Mouse (Mus musculus) limb, embryonic 13.5 days (tissue): ENCODE results near the gene Nrip3. TPM values are rescaled to one million over a fixed set of nuclear protein-coding genes. Genes with fewer than 3 reads are reported as not detected.

Experiments used
- ATAC-seq: fragments of 200-750 bp; cut with Nextera tagmentation; 2 replicates; pipeline ENCODE4 v1.8.0; 2017; ENCODE audit warnings: low read depth, moderate number of reproducible peaks, moderate TSS enrichment; ENCODE audit not compliant: low FRiP score
- H3K27ac ChIP-seq: fragments of 300-500 bp; sonication (generic); 2 replicates; pipeline ENCODE4 v1.5.1; 2015; ENCODE audit warnings: inconsistent platforms, mild to moderate bottlenecking, moderate library complexity
- H3K27me3 ChIP-seq: fragments of 300-500 bp; sonication (generic); 2 replicates; pipeline ENCODE4 v1.6.1; 2015; ENCODE audit warnings: mild to moderate bottlenecking, inconsistent platforms
- H3K36me3 ChIP-seq: fragments of 300-500 bp; sonication (generic); 2 replicates; pipeline ENCODE4 v1.6.1; 2015; ENCODE audit warnings: inconsistent platforms, mild to moderate bottlenecking, moderate library complexity
- H3K4me1 ChIP-seq: fragments of 300-500 bp; sonication (generic); 2 replicates; pipeline ENCODE4 v1.6.1; 2015; ENCODE audit warnings: inconsistent platforms
- H3K4me2 ChIP-seq: fragments of 300-500 bp; sonication (generic); replicated peaks from 2 replicates; pipeline ENCODE4 v1.6.1; 2015; ENCODE audit warnings: inconsistent platforms, mild to moderate bottlenecking, moderate library complexity
- H3K4me3 ChIP-seq: fragments of 300-500 bp; sonication (generic); 2 replicates; pipeline ENCODE4 v1.5.1; 2015; ENCODE audit warnings: moderate library complexity, mild to moderate bottlenecking, inconsistent platforms
- H3K9ac ChIP-seq: fragments of 300-500 bp; sonication (generic); 2 replicates; pipeline ENCODE4 v1.6.1; 2015; ENCODE audit warnings: mild to moderate bottlenecking, inconsistent platforms
- H3K9me3 ChIP-seq: fragments of 300-500 bp; sonication (generic); 2 replicates; pipeline ENCODE4 v1.6.1; 2016; ENCODE audit warnings: inconsistent platforms
- WGBS: fragments of 180-500 bp; shearing (Covaris S2); methylation state at CpG from one replicate; pipeline ENCODE4 v1.1.7; 2015; 5-methylcytosine and 5-hydroxymethylcytosine counted together
- polyA plus RNA-seq: library from polyadenylated mRNA; unstranded; fragments of >200 nt; fragmentation: Nextera tagmentation; extraction: Ambion mirVana; gene quantifications from 2 replicates; pipeline ENCODE4 v1.2.1, GENCODE M21; 2015

Nrip3 gene
- polyA plus RNA-seq, 1 experiment from 2014 or later = 0.73 TPM

GRCm38 (mm10) chr7:109764009-109764408 lies 17.8 kb downstream of the Nrip3 start:
- H3K27me3 ChIP-seq = no peaks in the 10 kb centered on the region
- no peak overlapping the region for H3K4me2 ChIP-seq
- H3K36me3 ChIP-seq = no peaks in the 10 kb centered on the region
- ATAC-seq = no peak
- H3K4me1 ChIP-seq = no peaks in the 10 kb centered on the region
- no peak overlapping the region for H3K9ac ChIP-seq
- H3K4me3 ChIP-seq = no peak overlapping the region
- WGBS = 66% methylated on average over 2 of the region's 2 CpGs
- no peak overlapping the region for H3K27ac ChIP-seq
- no peaks in the 10 kb centered on the region for H3K9me3 ChIP-seq

- Histone ChIP-seq H3K36me3 (no peaks in the 10 kb centered on the region), H3K27ac (no peak overlapping the region), H3K4me2 (no peak overlapping the region), H3K27me3 (no peaks in the 10 kb centered on the region), H3K4me1 (peaks cover 13% of the 10 kb centered on the region), H3K9ac (no peak overlapping the region), H3K4me3 (no peak overlapping the region), H3K9me3 (no peaks in the 10 kb centered on the region)
- 91% methylated on average over 3 of the region's 3 CpGs for WGBS
- no peak for ATAC-seq
These were observed 25.5 kb downstream of the Nrip3 start for GRCm38 (mm10) chr7:109756291-109756690.

- Histone ChIP-seq H3K27me3 (no peaks in the 10 kb centered on the region), H3K4me3 (no peak overlapping the region), H3K27ac (no peak overlapping the region), H3K9me3 (no peaks in the 10 kb centered on the region), H3K4me2 (no peak overlapping the region), H3K4me1 (peaks cover 16% of the 10 kb centered on the region), H3K36me3 (no peaks in the 10 kb centered on the region), H3K9ac (no peak overlapping the region)
- no peak for ATAC-seq
- 82% methylated on average over 8 of the region's 8 CpGs for WGBS
These were observed 27.8 kb downstream of the Nrip3 start for GRCm38 (mm10) chr7:109754034-109754433.

DNA sequence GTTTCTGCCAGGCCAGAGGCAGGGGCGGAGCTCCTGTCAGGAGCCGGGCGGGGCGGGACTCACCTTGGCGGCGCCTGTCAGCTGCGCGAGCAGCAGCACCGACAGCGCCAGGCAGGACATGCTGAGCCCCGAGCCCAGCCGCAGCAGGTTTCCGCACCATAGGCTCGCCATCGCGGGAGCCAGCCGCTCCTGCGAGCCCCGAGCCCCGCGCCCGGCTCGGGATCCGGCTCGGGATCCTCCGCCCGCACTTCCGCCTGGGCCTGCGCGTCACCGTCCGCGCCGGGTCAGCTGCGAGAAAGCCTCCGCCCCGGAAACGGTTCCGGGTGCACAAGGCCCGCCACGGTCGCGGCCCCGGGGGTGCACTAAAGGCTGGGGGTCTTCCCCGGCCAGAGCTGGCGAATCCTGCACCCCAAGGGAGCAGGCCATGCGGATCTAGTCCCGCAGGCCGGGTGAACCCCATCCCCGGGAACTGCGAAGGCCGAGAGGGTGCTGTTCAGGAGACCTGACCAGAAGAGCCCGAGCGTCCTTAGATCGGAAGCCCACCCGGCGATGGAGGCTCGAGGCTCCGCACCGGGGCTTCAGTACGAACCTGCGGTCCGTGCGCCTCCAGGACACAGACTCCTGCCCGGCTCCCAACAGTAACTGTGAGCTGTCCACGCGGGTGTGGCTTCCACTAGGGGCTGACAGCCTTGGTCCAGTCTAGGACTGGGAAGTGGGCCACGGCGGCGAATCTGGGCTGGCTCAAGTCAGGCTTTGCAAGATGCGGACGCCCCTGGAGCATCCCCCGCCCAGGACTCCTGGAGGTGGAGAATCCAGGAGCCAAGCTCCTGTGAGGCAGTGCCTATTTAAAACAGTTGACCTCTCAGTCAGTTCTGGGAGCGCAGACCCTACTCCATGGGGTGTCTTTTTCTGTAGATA lies 29.6 kb downstream of the Nrip3 start, which contains the start of gene Tmem9b:
Gene Tmem9b, minus strand, starts transcription at position 868 of the 918 bp plus-strand sequence.
- peak within 1 kb of the TSS; percentile 88 for H3K4me3 ChIP-seq
- peak within 1 kb of the TSS; percentile 72 for H3K27ac ChIP-seq
- no peaks in the 10 kb centered on the region for H3K36me3 ChIP-seq
- H3K4me1 ChIP-seq = peaks cover 16% of the 10 kb centered on the region
- ATAC-seq = peak; percentile 89
- H3K27me3 ChIP-seq = no peaks in the 10 kb centered on the region
- H3K9me3 ChIP-seq = no peaks in the 10 kb centered on the region
- H3K9ac ChIP-seq = peak within 1 kb of the TSS; percentile 91
- H3K4me2 ChIP-seq = peak within 1 kb of the TSS; percentile 91
- WGBS = under 1% methylated on average over 70 of the region's 74 CpGs

- Histone ChIP-seq H3K9ac (peak overlapping the region; percentile 91), H3K4me1 (peaks cover 16% of the 10 kb centered on the region), H3K36me3 (0 out of 2 replicates have a peak, but pooled peaks cover under 1% of the 10 kb centered on the region), H3K27me3 (no peaks in the 10 kb centered on the region), H3K9me3 (no peaks in the 10 kb centered on the region), H3K4me3 (peak overlapping the region; percentile 88), H3K4me2 (peak overlapping the region; percentile 91), H3K27ac (peak overlapping the region; percentile 72; the same call in 1 of the 2 replicates)
- 5% methylated on average over 13 of the region's 13 CpGs for WGBS
- ATAC-seq = no peak; the same call in 1 of the 2 replicates
These were observed 30.3 kb downstream of the Nrip3 start for GRCm38 (mm10) chr7:109751427-109752007.

DNA sequence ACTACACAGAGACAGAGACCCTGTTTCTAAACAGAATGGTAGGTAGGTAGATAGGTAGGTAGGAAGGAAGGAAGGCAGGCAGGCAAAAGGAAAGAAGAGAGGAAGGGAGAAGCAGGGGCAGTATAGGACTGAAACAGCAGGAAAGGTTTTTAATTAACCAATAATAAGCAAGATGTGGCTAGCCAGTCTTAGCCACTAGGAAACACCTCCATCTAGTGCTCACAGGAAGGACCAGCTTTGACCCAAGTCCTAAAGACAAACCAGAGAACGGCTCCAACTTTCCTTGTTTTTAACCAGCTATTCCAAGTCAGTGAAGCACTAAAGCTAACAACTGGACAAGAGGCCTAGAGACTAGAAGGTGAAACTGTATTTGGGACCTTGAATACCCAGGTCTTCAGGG lies 34.1 kb downstream of the Nrip3 start:
- H3K27ac ChIP-seq = no peak overlapping the region
- no peak for ATAC-seq
- peaks cover 30% of the 10 kb centered on the region for H3K36me3 ChIP-seq
- no peak overlapping the region for H3K9ac ChIP-seq
- 58% methylated on average over 1 of the region's 1 CpGs for WGBS
- peaks cover 7% of the 10 kb centered on the region for H3K4me1 ChIP-seq
- H3K4me3 ChIP-seq = no peak overlapping the region
- H3K4me2 ChIP-seq = no peak overlapping the region
- H3K27me3 ChIP-seq = no peaks in the 10 kb centered on the region
- no peaks in the 10 kb centered on the region for H3K9me3 ChIP-seq

DNA sequence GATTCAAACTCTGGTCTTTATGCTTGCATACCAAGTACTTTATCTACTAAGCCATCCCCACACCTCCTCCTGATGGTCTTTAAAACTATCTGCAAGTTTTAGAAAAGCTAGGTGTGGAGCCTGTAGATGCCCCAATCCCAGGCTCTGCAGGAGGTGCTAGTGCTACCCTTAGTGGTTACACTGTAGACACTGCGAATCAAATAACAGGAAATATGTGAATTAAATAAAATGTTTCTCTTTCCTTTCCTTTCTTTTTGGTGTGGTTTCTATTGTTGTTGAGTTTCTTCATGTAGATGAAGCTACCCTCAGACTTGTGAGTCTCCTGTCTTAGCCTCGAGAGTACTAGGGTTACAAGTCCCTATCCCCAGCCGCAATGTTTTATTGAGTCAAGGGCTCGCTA lies 40.1 kb downstream of the Nrip3 start:
- Histone ChIP-seq H3K9ac (no peak overlapping the region), H3K4me3 (no peak overlapping the region), H3K4me2 (no peak overlapping the region), H3K4me1 (no peaks in the 10 kb centered on the region), H3K36me3 (peaks cover 44% of the 10 kb centered on the region), H3K27me3 (no peaks in the 10 kb centered on the region), H3K9me3 (no peaks in the 10 kb centered on the region), H3K27ac (no peak overlapping the region)
- WGBS = 81% methylated on average over 4 of the region's 4 CpGs
- no peak for ATAC-seq

GRCm38 (mm10) chr7:109741060-109741459 lies 40.8 kb downstream of the Nrip3 start:
- H3K27me3 ChIP-seq = no peaks in the 10 kb centered on the region
- H3K4me1 ChIP-seq = no peaks in the 10 kb centered on the region
- H3K27ac ChIP-seq = no peak overlapping the region
- no peak overlapping the region for H3K4me3 ChIP-seq
- 81% methylated on average over 1 of the region's 1 CpGs for whole genome bisulfite sequencing
- no peak for ATAC-seq
- H3K36me3 ChIP-seq = peaks cover 45% of the 10 kb centered on the region
- no peak overlapping the region for H3K4me2 ChIP-seq
- no peak overlapping the region for H3K9ac ChIP-seq
- H3K9me3 ChIP-seq = no peaks in the 10 kb centered on the region

DNA sequence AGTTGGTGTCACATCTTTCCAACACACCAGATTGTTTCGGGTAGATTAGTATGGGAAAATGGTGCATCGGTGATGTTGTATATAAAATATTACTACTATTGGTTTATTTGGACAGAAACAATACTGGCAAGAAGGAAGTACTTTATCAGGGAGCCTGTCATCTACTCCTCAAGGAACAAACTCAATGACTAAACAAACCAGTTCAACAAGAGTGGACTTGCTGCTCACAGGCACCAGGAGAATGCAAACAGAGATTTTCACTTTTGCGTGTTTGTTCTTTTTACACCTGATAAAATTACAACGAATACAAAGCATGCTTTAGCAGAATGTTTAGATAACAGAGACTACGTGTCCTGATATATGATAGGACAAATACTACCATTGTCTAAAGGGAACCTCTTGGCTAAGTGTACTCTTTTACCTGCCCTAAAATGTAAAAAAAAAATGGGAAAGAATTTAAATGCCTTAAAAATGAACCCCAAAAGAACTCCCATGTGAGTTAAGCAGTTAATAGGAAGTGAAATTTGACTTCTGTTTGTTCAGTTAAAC lies 41.9 kb downstream of the Nrip3 start:
- no peak for ATAC-seq
- Histone ChIP-seq H3K4me2 (no peak overlapping the region), H3K36me3 (peaks cover 41% of the 10 kb centered on the region), H3K9ac (no peak overlapping the region), H3K27me3 (no peaks in the 10 kb centered on the region), H3K27ac (no peak overlapping the region), H3K9me3 (no peaks in the 10 kb centered on the region), H3K4me3 (no peak overlapping the region), H3K4me1 (no peaks in the 10 kb centered on the region)
- 81% methylated on average over 5 of the region's 5 CpGs for WGBS

DNA sequence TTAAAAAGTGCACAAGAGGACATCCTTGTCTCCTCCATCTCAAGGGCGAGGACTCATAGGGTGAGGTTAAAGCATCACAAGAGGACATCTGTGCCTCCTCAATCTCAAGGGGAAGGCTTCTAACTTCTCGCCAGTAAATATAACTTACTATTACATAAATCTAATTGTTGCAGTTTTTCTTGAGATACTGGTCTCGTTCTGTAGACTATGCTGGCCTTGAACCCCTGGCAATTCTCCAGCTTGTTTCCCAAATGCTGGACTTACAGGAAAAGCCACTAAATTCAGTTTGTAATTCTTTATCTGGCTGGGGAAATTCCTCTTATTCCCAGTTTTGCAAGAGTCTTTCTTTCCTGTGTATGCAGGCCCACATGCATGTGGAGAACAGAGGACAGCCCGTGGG lies 47.0 kb downstream of the Nrip3 start:
- 87% methylated on average over 4 of the region's 4 CpGs for WGBS

DNA sequence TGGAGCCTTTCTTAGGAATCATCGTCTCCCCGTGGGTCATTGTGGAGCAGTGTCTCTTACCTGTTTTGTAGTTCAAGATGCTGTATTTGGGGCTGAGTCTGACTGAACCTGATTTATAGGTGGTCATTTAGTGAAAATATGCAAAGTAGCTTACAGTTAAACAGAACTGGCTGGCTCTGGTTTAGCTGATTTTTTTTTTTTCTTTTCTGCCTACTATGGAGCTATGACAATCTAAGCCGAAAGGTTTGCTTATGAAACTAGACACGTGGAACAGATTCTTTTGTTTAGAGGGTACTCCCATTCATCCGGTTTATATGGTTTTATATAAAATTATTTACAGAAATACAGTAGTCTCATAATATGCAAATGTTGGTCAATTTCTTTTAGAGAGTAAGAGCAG lies 50.2 kb downstream of the Nrip3 start, which contains the start of gene Ascl3:
Gene Ascl3, minus strand, starts transcription at position 101 of the 400 bp plus-strand sequence.
- Histone ChIP-seq H3K9me3 (no peaks in the 10 kb centered on the region), H3K27ac (no peak within 1 kb of the TSS)

More for the DNA sequence above, 47.0 kb downstream of the Nrip3 start:
- H3K27me3 ChIP-seq = no peaks in the 10 kb centered on the region
- peaks cover 17% of the 10 kb centered on the region for H3K36me3 ChIP-seq
- no peak overlapping the region for H3K4me2 ChIP-seq
- H3K9me3 ChIP-seq = no peaks in the 10 kb centered on the region
- H3K27ac ChIP-seq = no peak overlapping the region
- H3K4me1 ChIP-seq = no peaks in the 10 kb centered on the region
- H3K4me3 ChIP-seq = no peak overlapping the region
- no peak overlapping the region for H3K9ac ChIP-seq
- ATAC-seq = no peak

GRCm38 (mm10) chr7:109723697-109724096 lies 58.1 kb downstream of the Nrip3 start, which contains the start of gene BC051019:
TSS of gene BC051019 (minus strand) at chr7:109723850.
- H3K36me3 ChIP-seq = no peaks in the 10 kb centered on the region
- WGBS = 88% methylated on average over 5 of the region's 5 CpGs
- H3K4me2 ChIP-seq = no peak within 1 kb of the TSS
- no peak within 1 kb of the TSS for H3K27ac ChIP-seq
- H3K9ac ChIP-seq = no peak within 1 kb of the TSS
- H3K4me3 ChIP-seq = no peak within 1 kb of the TSS
- no peaks in the 10 kb centered on the region for H3K4me1 ChIP-seq
- no peak for ATAC-seq
- no peaks in the 10 kb centered on the region for H3K27me3 ChIP-seq
- no peaks in the 10 kb centered on the region; the same call in 1 of the 2 replicates for H3K9me3 ChIP-seq

More for the DNA sequence above, 50.2 kb downstream of the Nrip3 start, which contains the start of gene Ascl3:
- Histone ChIP-seq H3K4me2 (no peak within 1 kb of the TSS), H3K4me3 (no peak within 1 kb of the TSS), H3K36me3 (peaks cover 12% of the 10 kb centered on the region), H3K9ac (no peak within 1 kb of the TSS), H3K27me3 (no peaks in the 10 kb centered on the region), H3K4me1 (no peaks in the 10 kb centered on the region)
- ATAC-seq = no peak
- 86% methylated on average over 5 of the region's 5 CpGs for WGBS
